Mouse (Mus musculus) ES-CJ7 (cell line): ENCODE data around the gene Ttc13.

Source experiments
- DNase-seq: peaks from one replicate; pipeline ENCODE4 v3.0.0; 2011; ENCODE audit warnings: low read depth, low spot score

Ttc13 gene

DNA sequence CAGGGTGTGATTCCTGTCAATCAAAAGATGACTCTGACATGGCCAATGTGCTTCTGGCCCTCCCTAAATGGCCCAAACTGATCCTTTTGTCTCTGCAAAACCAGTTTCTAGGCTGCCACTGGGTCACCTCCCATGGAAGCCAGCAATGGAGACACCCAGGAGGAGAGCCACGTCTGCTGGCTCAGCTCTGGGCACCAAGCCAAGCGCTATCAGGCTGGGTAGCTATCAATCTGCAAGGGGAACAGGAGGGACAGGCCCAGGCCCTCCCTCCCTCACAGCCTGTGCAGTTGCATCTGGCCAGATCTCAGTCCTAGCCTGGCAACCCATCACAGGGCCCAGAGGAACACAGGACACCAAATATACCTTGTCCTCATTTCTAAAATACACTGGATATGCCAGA is 63.4 kb downstream of the Ttc13 start:
- no peak for DNase-seq

DNA sequence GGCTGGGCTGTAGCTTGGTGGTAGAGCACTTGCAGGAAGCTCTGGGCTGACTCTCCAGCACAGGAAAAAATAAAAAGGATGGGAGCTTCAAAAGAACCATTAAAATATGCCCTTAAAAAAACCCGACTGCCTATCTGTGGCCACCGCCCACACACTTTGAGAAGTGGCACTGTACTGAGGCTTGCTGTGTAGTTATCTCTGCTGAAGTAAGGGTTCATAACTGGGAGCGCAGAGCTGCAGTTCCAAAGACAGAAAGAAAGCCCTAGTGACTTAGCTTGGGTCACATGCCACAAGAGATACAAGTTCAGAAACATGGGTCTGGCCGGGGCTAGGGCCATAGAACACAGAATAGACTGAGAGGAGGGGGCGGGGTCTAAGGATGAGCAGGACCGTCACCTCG is 63.8 kb downstream of the Ttc13 start:
- no peak for DNase-seq

DNA sequence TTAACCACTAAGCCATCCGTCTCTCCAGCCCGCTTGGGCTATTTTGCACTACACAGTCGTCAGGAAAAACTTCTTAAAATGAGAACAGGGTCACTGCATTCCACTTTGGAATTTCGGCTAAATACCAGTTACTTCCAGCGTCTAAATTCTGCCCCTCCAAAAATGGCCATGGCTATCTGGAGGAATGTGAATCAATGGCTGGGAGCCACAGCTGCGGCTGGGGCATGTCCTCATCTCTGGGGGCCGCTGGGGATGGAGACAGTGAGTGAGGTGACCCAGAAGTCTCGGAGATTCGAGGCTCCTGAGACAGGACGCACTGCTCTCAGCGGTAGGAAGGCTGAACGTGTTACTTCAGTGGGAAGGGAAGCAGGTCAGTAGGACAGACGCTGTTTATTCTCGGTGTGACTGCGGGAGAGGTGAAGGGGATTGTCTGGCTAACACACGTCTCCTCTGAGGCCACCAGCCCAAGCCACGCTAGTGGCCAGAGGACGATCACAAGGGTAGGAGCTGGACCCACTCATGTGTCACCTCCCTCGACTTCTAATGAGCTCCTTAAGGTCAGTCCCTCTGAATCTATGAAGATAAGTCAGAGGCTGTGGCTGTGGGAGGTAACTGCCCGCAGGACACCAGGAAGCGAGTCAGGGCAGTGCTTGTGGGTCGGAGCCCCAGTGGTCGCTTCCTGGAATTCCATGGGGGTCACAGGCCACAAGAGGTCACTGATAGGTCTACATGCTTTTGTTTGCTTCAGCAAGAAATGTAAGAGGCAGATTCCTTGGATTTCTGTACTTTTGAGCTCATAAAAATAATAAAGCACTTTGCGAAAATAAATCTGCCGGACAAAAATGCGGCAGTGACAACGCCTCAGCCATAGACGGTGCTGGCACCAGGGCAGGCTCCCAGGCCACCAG is 68.0 kb downstream of the Ttc13 start:
- no peak for DNase-seq

DNA sequence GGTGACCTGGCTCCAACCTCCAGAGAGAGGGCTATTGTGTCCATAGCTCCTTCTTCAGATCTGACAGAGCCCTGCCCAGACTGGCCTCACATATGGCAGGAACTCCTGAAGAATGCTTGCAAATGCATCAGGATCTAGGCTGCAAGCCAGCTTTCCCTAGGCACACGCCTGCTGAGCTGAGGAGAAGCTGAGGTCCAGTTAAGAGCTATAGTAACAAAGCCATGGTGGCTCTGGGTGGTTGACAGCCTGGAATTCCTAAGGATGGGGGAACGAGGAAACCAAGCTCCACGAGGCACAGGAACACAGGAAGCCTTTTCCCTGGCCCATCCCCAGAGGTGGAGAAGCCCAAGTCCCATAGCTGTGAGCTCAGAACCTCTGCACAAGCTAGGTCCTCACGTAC is 69.2 kb downstream of the Ttc13 start:
- no peak for DNase-seq

DNA sequence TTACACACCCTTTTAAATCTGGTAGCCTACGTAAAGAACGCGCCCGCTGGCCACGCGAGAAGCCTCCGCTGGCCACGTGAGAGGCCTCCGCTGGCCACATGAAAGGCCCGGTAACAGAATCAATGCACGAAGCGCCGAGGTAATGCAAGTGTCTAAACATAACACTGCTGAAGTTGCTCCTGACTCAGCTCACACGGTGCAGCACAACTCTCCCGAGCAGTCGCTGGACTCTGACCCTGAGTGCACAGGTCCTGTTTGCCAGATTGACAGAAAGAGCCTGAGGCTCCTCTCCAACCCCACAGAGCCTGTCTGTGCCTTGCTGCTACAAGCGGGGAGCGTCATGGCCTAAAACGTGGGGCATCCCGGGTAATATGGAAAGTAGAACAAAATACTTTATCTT is 70.0 kb downstream of the Ttc13 start:
- DNase-seq, result no peak

DNA sequence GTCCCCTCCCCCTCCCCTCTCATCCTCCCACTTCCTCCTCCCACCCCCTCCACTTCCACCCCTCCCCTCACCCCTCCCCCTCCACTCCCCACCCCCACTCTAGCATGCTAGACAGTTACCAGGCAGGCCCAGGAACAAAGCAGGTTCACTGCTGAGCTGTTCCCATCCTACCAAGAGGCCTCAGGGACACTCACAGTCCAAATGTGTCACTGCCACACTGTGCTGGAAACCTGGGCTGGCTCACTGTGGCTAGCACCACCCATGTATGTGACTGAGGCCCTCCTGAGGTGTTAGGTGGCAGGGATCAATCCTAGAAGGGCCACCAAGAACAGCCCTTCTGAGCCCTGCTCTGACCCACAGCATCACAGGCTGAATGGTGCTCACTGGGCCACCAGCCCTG is 73.5 kb downstream of the Ttc13 start:
- DNase-seq, result no peak

DNA sequence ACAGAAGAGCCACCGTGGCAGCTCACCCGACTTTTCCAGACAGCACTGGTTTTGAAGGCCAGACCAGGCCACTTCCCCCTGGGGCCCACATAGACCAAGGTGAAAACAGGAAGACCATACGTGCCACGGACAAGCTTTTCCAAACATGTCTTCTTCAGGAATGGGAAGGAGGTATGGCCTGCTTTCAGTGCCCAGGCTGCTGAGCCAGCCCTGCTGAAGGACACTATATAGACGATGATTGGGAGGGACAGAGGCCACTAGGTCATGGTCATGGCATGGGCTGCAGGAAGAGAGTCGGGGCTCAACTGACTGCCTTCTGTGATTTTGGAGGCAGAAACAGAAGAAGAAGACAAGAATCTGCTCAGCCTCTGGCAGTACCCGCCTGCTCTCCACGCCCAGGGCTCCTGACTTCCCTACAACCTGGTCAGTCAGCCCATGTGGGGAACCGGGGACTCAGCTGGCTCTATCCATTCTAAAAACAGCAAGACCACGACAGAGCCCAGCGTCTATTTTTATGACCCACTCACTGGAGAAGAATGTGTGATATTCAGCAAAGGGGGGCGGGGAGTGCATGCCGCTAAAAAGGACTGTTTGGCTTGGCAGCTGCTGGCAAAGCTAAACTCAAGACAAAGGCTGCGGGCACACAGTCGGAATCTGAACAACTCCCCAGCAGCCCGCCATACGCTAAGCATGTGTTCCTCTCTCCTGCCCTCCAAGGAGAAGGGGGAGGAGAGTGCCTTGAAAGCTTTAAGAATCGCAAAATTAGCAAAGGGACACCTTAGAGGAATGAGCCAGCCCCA is 78.0 kb downstream of the Ttc13 start:
- no peak for DNase-seq

DNA sequence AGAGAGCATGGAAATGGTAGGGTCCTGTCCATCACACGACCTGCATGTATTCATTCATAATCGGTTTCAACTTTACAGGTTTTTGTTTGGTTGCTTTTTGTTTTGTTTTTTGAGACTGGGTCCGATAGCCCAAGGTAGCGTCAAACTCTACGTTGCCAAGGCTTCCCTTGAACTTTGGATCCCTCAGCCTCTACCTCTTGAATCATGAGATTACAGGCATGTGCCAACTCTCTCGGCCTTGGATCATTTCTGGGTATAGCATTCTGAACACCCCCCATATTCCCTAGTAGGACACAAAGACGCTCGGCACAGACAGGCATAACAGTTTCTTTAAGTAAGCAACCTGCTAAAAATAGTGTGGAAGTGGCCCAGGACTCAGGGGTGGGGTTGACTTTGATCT is 80.2 kb downstream of the Ttc13 start:
- no peak for DNase-seq

DNA sequence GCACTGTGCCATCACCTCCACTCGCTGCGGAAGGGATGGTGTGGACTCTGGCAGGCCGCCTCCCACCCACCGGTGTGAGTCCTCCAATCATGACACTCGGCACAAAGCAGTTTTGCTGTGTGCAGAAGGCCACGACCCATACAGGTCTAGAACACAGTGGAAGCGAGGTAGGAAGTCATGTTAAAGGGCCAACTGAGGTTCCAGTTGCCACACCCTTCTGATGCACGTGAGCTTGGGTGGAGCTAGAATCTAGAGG is 86.6 kb downstream of the Ttc13 start:
- no peak for DNase-seq

DNA sequence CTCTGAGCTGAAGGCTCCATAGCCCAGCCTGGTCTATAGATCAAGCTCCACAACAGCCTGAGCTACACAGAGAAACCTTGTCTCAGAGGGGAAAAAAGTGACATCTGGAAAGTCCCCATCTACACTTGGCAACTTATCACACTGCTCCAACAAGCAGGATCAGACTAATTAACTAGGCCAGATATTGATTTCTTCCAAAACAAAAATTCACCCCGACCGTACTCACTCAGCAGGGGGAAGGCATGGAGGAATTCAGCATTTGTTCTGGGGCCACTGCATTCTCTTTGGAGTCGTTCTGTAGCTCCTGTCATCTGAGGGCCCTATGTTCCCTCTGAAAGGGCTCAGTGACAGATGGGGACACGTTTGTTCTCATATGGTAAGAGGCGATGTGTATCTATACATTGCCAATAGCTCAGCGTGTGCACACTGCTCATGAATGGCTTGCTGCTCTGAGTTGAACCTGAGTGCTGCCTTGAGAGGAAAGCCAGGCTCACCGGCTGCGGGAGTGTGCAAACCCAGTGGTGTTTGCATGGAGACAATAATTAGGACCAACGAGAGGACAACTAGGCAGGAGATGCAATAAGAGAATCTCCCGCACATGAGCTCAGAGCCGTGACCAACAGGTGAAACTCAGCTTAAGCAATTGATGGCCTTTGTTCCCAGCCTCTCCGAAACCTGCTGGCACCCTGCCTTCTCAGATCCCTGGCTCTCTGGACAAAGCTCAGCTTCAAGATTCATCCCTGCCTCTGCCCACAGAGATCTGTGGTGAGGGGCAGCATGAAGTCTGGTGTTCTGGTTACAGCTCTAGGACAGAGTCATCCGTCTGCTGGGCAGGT is 87.2 kb downstream of the Ttc13 start:
- no peak for DNase-seq

DNA sequence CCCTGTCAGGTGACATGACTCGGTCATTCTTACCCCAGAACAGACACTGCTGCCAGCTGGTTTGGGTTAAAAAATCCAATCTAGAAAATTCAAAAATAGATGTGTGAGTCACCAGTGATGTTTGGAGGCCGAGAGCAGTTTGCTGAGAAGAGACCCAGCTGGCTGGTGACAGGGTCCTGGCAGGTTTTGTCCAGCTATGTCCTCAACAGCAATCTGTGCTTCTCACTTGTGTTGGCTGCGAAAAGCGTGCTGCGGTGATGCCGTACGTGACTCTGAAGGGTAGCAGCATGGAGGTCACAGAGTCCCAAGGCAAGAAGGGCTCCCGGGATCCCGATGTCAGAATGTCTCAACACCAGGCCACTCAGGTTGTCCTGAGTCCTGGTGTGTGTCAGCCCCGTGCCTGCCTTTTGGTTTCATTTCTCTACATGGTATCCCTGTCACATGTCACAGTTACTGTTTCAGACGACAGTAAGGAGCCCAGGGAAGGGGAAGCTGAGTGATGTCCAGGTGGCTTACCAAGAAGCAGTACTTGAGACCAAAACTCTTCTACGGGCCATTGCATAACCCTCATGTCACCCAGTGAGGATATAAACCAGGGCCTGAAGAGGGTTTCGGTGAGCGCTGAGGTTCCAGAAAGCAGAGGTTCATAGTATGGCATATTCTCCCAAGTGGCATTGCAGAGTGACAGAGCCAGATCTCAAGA is 88.6 kb downstream of the Ttc13 start:
- no peak for DNase-seq

DNA sequence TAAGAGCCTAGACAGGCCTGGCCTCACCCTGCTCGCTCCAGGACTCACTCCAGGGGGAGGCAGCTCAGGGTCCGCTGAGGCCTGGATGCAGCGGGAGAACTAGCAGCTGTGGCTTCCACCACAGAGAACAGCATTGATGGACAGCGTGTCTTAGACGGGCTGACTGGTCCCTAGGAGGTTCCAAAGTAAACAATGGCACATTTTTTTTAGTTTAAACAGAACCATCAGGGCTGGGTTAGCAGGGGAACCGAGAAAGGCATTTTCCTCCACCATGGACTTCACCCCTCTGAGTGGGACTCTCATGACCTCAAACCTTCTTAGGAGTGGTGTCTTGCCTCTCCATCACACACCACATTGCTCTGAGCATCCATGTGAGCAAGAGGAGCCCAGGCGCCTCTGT is 89.8 kb downstream of the Ttc13 start:
- DNase-seq, result no peak

DNA sequence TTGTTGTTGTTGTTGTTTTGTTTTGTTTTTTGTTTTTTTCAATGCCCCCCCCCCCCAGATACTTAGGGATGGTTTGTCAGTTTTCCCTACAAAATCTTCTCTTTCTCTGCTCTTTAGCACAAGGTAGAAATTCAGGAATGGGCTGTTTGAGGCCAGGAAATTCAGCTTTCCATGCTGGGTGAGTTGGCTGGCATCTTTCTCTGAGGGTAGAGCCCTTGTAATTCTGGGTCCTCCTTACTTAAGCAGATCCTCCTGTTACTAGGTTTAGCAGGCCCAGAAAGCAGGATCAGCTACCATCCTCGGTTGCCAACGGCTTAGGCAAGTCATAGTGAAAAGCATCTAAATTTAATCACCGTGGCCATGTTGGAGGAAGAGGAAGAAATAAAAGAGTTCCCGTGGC is 90.9 kb downstream of the Ttc13 start:
- DNase-seq, result no peak

DNA sequence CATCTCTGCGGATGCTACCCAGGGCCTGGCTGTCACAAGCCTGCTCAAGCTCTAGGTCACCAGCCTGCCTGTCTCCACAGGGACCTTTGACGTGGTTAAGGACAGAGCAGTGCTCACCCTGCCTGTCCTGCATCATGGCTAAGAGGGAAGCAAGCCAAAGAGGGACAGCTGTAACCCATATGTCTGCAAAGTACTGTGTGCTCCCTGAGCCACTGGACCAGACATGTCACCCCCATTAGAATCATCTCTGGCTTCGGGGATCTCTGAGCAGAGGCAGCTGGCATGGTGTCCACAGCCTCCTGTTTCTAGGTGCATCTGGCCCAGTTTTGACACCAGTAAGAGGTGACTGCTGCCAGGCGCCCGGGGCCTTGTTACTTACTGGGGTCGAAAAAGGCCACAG is 91.3 kb downstream of the Ttc13 start:
- no peak for DNase-seq

DNA sequence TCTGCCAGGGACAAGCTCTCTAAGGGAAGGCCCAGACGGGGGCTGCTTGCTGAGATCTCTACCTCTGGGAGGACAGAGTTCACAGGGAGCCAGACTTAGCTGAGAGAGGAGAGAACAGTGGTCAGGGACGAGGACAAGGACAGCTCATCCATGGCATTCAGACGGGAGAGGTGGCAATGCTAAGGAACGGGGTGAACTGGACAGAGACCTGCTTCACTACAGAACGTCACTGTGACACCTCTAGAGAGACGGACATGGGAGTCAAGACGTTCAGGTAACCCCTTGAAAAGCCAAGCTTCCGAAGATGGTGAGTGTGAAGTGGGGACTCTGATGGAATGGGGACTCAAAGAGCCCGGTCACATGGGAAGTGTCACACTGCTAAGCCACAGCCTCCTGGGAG is 95.5 kb downstream of the Ttc13 start:
- no peak for DNase-seq
